Mouse (Mus musculus) C2C12 (cell line): ENCODE results near the gene Kdm4c. TPM values are rescaled to one million over a fixed set of nuclear protein-coding genes. Genes with fewer than 3 reads are reported as not detected.

Experiments used
- H3K27me3 ChIP-seq: one replicate; pipeline ENCODE4 v1.6.1; 2011; ENCODE audit not compliant: control insufficient read depth, insufficient read depth, insufficient read length
- H3K36me3 ChIP-seq: one replicate; pipeline ENCODE4 v1.6.1; 2011; ENCODE audit not compliant: control insufficient read depth, insufficient read depth
- H3K4me3 ChIP-seq: one replicate; pipeline ENCODE4 v1.5.1; 2011; ENCODE audit warnings: mild to moderate bottlenecking, control low read depth; ENCODE audit not compliant: poor library complexity, insufficient read depth, severe bottlenecking
- H3K79me2 ChIP-seq: one replicate; pipeline ENCODE4 v1.6.1; 2011; ENCODE audit not compliant: control insufficient read depth, insufficient read depth
- H3K79me3 ChIP-seq: one replicate; pipeline ENCODE4 v1.6.1; 2011; ENCODE audit warnings: low read depth, control low read depth
- H3ac ChIP-seq: one replicate; pipeline ENCODE3; 2011; ENCODE audit warnings: low read depth; ENCODE audit not compliant: control insufficient read depth, insufficient read length
- CEBPB ChIP-seq: IDR thresholded peaks from one replicate; pipeline ENCODE4 v1.6.1; 2011; ENCODE audit warnings: low read depth, mild to moderate bottlenecking, control low read depth, moderate library complexity
- CTCF ChIP-seq: IDR thresholded peaks from one replicate; pipeline ENCODE4 v1.5.1; 2011; ENCODE audit not compliant: control insufficient read depth, insufficient read depth, insufficient read length
- FOSL1 ChIP-seq: IDR thresholded peaks from one replicate; pipeline ENCODE4 v1.8.0; 2011; ENCODE audit warnings: mild to moderate bottlenecking, low read length; ENCODE audit not compliant: poor library complexity, insufficient read depth, severe bottlenecking
- MAX ChIP-seq: IDR thresholded peaks from one replicate; pipeline ENCODE4 v1.6.1; 2011; ENCODE audit warnings: mild to moderate bottlenecking, control low read depth
- MYOD1 ChIP-seq: IDR thresholded peaks from one replicate; pipeline ENCODE4 v1.6.1; 2011; ENCODE audit warnings: low read depth; ENCODE audit not compliant: control insufficient read depth, insufficient read length
- MYOG ChIP-seq: IDR thresholded peaks from one replicate; pipeline ENCODE4 v1.6.1; 2011; ENCODE audit not compliant: control insufficient read depth, insufficient read length; ENCODE audit errors: extremely low read depth
- USF1 ChIP-seq: IDR thresholded peaks from one replicate; pipeline ENCODE4 v1.6.1; 2011; ENCODE audit warnings: low read depth, mild to moderate bottlenecking, control low read depth, moderate library complexity
- polyA plus RNA-seq: library from polyadenylated mRNA; unstranded; fragments of >200 nt; fragmentation: generic; extraction: Trizol; gene quantifications from one replicate; pipeline ENCODE4 v1.2.1, GENCODE M21; 2012; ENCODE audit warnings: missing spikeins

Gene Kdm4c
- polyA plus RNA-seq, 1 experiment = 2.7 TPM

DNA sequence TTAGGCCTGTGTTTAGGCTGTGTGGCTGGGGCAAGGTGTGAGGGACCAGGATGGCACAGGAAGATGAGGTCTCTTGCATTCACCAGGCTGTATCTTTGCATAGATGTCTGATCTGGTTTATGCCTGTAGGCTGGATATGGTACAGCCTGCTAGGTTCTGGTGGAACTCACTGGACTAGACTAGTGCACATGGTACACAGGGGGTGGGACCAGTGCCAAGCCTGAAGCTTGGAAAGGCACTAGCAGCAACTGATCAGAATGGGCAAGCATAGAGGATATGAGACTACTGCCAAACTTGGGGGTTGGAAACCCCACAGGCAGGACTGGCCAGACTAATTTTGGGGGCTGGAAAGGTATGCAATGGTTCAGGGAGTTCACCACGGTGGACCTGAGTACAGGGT is 35.2 kb downstream of the Kdm4c start:
- no peak overlapping the region for H3ac ChIP-seq
- TF ChIP-seq CEBPB (no peak), MAX (no peak), MYOD1 (no peak), CTCF (no peak), FOSL1 (no peak), USF1 (no peak), MYOG (no peak)
- H3K27me3 ChIP-seq = no peaks in the 10 kb centered on the region
- peaks cover 7% of the 10 kb centered on the region for H3K79me2 ChIP-seq
- no peak overlapping the region for H3K4me3 ChIP-seq
- peaks cover 5% of the 10 kb centered on the region for H3K79me3 ChIP-seq
- H3K36me3 ChIP-seq = peaks cover 8% of the 10 kb centered on the region

DNA sequence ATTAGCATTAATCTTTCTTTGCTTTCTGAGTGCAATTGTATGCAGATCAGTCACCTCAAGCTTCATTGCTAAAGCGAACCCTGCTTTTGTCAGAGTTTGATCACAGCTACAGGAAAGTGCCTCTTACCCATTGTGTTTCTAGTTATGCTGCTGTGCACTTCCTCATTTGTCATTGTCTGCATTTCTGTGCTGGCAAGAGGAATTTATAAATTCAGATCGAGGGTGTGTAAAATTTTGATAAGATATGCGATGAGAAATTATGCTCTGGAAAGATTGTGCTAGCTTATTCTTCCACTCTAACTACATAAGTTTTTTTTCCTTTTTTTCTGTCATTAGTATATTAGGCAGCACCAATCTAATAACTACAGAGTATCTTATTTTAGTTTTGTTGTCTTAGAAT is 37.9 kb downstream of the Kdm4c start:
- Histone ChIP-seq H3K27me3 (no peaks in the 10 kb centered on the region), H3K79me2 (peaks cover 7% of the 10 kb centered on the region), H3K36me3 (peaks cover 5% of the 10 kb centered on the region), H3K4me3 (no peak overlapping the region), H3ac (no peak overlapping the region), H3K79me3 (peaks cover 5% of the 10 kb centered on the region)
- TF ChIP-seq MAX (no peak), CTCF (no peak), CEBPB (no peak), MYOD1 (no peak), USF1 (no peak), MYOG (no peak), FOSL1 (no peak)

DNA sequence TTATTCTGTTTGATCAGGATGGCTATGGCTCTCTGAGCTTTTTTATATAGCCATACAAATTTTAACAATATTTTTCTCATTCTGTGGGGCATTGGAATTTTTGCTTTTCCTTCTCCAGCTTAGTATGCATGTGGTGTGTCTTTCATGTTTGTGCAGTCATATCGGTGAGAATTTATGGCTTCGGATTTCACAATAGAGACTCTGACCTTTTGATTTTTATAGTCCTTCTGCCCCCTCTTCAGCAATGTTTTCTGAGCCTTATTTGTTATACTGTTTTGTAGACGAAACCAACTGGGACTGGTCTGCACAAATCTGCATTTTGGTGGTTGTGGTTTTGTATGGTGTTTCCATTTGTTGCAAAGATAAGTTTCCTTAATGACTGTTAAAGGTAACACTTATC is 45.6 kb downstream of the Kdm4c start:
- Histone ChIP-seq H3K36me3 (no peaks in the 10 kb centered on the region), H3ac (no peak overlapping the region), H3K27me3 (no peaks in the 10 kb centered on the region), H3K79me3 (no peaks in the 10 kb centered on the region), H3K79me2 (no peaks in the 10 kb centered on the region), H3K4me3 (no peak overlapping the region)
- TF ChIP-seq MAX (no peak), MYOD1 (no peak), CTCF (no peak), USF1 (no peak), FOSL1 (no peak), CEBPB (no peak), MYOG (no peak)

DNA sequence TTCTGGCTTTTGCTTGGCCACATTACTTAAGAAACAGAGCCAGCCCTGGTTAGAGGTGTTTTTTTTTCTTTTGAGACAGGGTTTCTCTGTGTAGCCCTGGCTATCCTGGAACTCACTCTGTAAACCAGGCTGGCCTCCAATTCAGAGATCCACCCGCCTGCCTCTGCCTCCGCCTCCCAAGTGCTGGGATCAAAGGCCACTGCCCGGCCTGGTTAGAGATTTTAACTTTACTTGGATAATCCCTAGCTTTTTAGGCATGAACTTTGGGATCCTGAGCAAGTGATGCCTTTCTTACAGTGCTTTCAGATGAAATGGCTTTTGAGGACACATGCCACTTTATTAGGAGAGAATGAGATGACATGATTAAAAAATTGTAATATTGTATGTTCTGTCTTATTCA is 52.4 kb downstream of the Kdm4c start:
- Histone ChIP-seq H3K79me2 (no peaks in the 10 kb centered on the region), H3K79me3 (no peaks in the 10 kb centered on the region), H3K36me3 (peaks cover 5% of the 10 kb centered on the region), H3ac (no peak overlapping the region), H3K27me3 (no peaks in the 10 kb centered on the region), H3K4me3 (no peak overlapping the region)
- TF ChIP-seq MYOG (no peak), FOSL1 (no peak), CEBPB (no peak), MAX (no peak), CTCF (no peak), USF1 (no peak)

DNA sequence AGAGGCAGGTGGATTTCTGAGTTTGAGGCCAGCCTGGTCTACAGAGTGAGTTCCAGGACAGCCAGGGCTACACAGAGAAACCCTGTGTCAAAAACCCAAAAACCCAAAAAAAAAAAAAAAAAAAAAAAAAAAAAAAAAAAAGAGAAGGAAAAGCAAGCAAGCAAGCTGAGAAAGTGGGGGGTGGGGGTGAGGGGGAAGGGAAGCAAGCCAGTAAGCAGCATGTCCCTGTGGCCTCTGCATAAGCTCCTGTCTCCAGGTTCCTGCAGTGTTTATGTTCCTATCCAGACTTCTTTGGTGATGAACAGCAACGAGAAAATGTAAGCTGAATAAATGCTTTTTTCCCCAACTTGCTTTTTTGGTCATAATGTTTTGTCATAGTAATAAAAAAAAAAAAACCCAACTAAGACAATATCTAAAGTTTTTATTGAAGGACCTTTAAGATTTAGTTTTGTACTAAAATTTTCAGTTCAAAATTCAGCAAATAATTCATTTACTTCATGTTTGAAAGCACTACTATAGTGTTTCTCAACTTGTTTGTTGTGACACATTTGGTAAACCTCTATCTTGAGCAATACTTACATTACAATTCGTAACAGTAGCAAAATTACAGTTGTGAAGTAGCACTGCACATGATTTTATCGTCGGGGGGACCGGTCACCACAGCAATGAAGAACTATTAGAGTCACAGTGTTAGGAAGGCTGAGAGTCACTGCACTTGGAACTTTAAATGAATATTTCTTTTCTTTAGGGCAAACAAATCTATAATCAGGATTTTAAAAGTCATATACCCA is 63.2 kb downstream of the Kdm4c start:
- H3K79me3 ChIP-seq = no peaks in the 10 kb centered on the region
- no peaks in the 10 kb centered on the region for H3K79me2 ChIP-seq
- no peak overlapping the region for H3ac ChIP-seq
- H3K36me3 ChIP-seq = no peaks in the 10 kb centered on the region
- no peaks in the 10 kb centered on the region for H3K27me3 ChIP-seq
- H3K4me3 ChIP-seq = no peak overlapping the region
- TF ChIP-seq CTCF (no peak), MAX (no peak), CEBPB (no peak), USF1 (no peak), MYOD1 (no peak), MYOG (no peak), FOSL1 (no peak)
